Mouse (Mus musculus) kidney, adult 2 months (tissue): ENCODE measurements around the gene Ces2c. TPM values are rescaled to one million over a fixed set of nuclear protein-coding genes. Genes with fewer than 3 reads are reported as not detected.

ENCODE experiments used
- DNase-seq: peaks from one replicate; pipeline ENCODE4 v3.0.0; 2021
- H3K27ac ChIP-seq: fragments of 200-500 bp; 2 replicates; pipeline ENCODE4 v1.5.1; 2012; ENCODE audit warnings: low read depth, low read length, control low read depth, inconsistent platforms; ENCODE audit not compliant: insufficient read depth
- H3K27me3 ChIP-seq: fragments of 200-500 bp; replicated peaks from 2 replicates; pipeline ENCODE4 v1.6.1; 2012; ENCODE audit warnings: mild to moderate bottlenecking, moderate library complexity, low read length, inconsistent platforms; ENCODE audit not compliant: control insufficient read depth, insufficient read depth
- H3K36me3 ChIP-seq: fragments of 200-500 bp; 2 replicates; pipeline ENCODE4 v1.6.1; 2012; ENCODE audit warnings: mild to moderate bottlenecking, moderate library complexity, low read length, inconsistent platforms; ENCODE audit not compliant: control insufficient read depth, insufficient read depth
- H3K4me1 ChIP-seq: fragments of 200-500 bp; 2 replicates; pipeline ENCODE4 v1.6.1; 2011; ENCODE audit warnings: low read length; ENCODE audit not compliant: control insufficient read depth, insufficient read depth
- H3K4me3 ChIP-seq: fragments of 200-500 bp; 2 replicates; pipeline ENCODE4 v1.5.1; 2011; ENCODE audit warnings: mild to moderate bottlenecking, low read depth, low read length, control low read depth; ENCODE audit not compliant: insufficient read depth
- CTCF ChIP-seq: fragments of 200-500 bp; conservative IDR thresholded peaks from 2 replicates; pipeline ENCODE4 v1.5.1; 2011; ENCODE audit warnings: low read depth, mild to moderate bottlenecking, control low read depth, low read length, moderate library complexity, mixed read lengths; ENCODE audit not compliant: insufficient read depth, insufficient read length
- POLR2A ChIP-seq: fragments of 200-500 bp; IDR thresholded peaks from one replicate; pipeline ENCODE4 v1.6.1; 2011; ENCODE audit warnings: low read depth, low read length, control low read depth
- WGBS: fragments of 180-500 bp; shearing (Covaris S2); methylation state at CpG from one replicate; pipeline ENCODE4 v1.1.7; 2018; 5-methylcytosine and 5-hydroxymethylcytosine counted together
- polyA plus RNA-seq: library from polyadenylated mRNA; depleted of rRNA; stranded (reverse); fragments of >200 nt; gene quantifications from 2 replicates; pipeline ENCODE4 v1.2.3, GENCODE M21; 2012; rRNA removed

Gene Ces2c
- 83.0 and 92.6 TPM in 2 replicates for polyA plus RNA-seq

GRCm38 (mm10) chr8:104846831-104847230 is at the start of gene Ces2c:
TSS of gene Ces2c (plus strand) at chr8:104847068.
- H3K4me3 ChIP-seq = peak within 1 kb of the TSS; percentile 46
- DNase-seq = peak; percentile 82
- peaks cover 2% of the 10 kb centered on the region; the same call in 1 of the 2 replicates for H3K4me1 ChIP-seq
- no peak for TF ChIP-seq CTCF
- no peak for TF ChIP-seq POLR2A
- WGBS = 48% methylated on average over 3 of the region's 3 CpGs
- 0 out of 2 replicates have a peak, but pooled peaks cover 1% of the 10 kb centered on the region for H3K27me3 ChIP-seq
- H3K36me3 ChIP-seq = no peaks in the 10 kb centered on the region
- peak within 1 kb of the TSS; percentile 97; the same call in 1 of the 2 replicates for H3K27ac ChIP-seq

- no peak overlapping the region for H3K27ac ChIP-seq
- H3K36me3 ChIP-seq = no peaks in the 10 kb centered on the region
- no peaks in the 10 kb centered on the region for H3K4me1 ChIP-seq
- 79% methylated on average over 1 of the region's 1 CpGs for WGBS
- no peak for DNase-seq
- no peak overlapping the region for H3K4me3 ChIP-seq
- H3K27me3 ChIP-seq = no peaks in the 10 kb centered on the region
- TF ChIP-seq POLR2A (no peak), CTCF (no peak)
These were observed 47.5 kb upstream of the Ces2c start for GRCm38 (mm10) chr8:104799385-104799784.

- DNase-seq = no peak
- WGBS = 74% methylated on average over 2 of the region's 2 CpGs
- H3K27me3 ChIP-seq = no peaks in the 10 kb centered on the region
- H3K4me1 ChIP-seq = no peaks in the 10 kb centered on the region
- H3K4me3 ChIP-seq = no peak overlapping the region
- no peaks in the 10 kb centered on the region for H3K36me3 ChIP-seq
- TF ChIP-seq CTCF (no peak), POLR2A (no peak)
- H3K27ac ChIP-seq = no peak overlapping the region
These were observed 40.7 kb upstream of the Ces2c start for GRCm38 (mm10) chr8:104806127-104806526.

GRCm38 (mm10) chr8:104808542-104809413 is 38.1 kb upstream of the Ces2c start:
- DNase-seq = no peak
- H3K4me3 ChIP-seq = no peak overlapping the region
- no peak overlapping the region for H3K27ac ChIP-seq
- no peaks in the 10 kb centered on the region for H3K36me3 ChIP-seq
- H3K27me3 ChIP-seq = no peaks in the 10 kb centered on the region
- WGBS = 80% methylated on average over 7 of the region's 7 CpGs
- TF ChIP-seq CTCF = no peak
- TF ChIP-seq POLR2A = no peak
- no peaks in the 10 kb centered on the region for H3K4me1 ChIP-seq

GRCm38 (mm10) chr8:104809436-104809835 is 37.4 kb upstream of the Ces2c start:
- no peak for TF ChIP-seq CTCF
- no peak for TF ChIP-seq POLR2A
- no peak for DNase-seq
- WGBS = 93% methylated on average over 3 of the region's 3 CpGs
- no peaks in the 10 kb centered on the region for H3K27me3 ChIP-seq
- no peaks in the 10 kb centered on the region for H3K4me1 ChIP-seq
- no peak overlapping the region for H3K4me3 ChIP-seq
- no peaks in the 10 kb centered on the region for H3K36me3 ChIP-seq
- H3K27ac ChIP-seq = no peak overlapping the region

- peak; percentile 35 for DNase-seq
- TF ChIP-seq POLR2A (no peak), CTCF (no peak)
- WGBS = 70% methylated on average over 1 of the region's 1 CpGs
These were observed 20.0 kb upstream of the Ces2c start for GRCm38 (mm10) chr8:104826912-104827311.

GRCm38 (mm10) chr8:104828221-104828620 is 18.6 kb upstream of the Ces2c start:
- no peaks in the 10 kb centered on the region for H3K27me3 ChIP-seq
- H3K4me3 ChIP-seq = no peak overlapping the region
- WGBS = 70% methylated on average over 3 of the region's 3 CpGs
- peak; percentile 53 for DNase-seq
- no peak overlapping the region for H3K27ac ChIP-seq
- TF ChIP-seq POLR2A (no peak), CTCF (no peak)
- H3K36me3 ChIP-seq = no peaks in the 10 kb centered on the region
- H3K4me1 ChIP-seq = peaks cover 9% of the 10 kb centered on the region

More at GRCm38 (mm10) chr8:104826912-104827311, 20.0 kb upstream of the Ces2c start:
- Histone ChIP-seq H3K4me3 (no peak overlapping the region), H3K4me1 (peaks cover 9% of the 10 kb centered on the region), H3K27me3 (no peaks in the 10 kb centered on the region), H3K36me3 (no peaks in the 10 kb centered on the region), H3K27ac (no peak overlapping the region)
